Mouse (Mus musculus) ES-E14 (cell line): ENCODE measurements around the gene Prdm4.

ENCODE experiments used
- CHD2 ChIP-seq: IDR thresholded peaks from 2 replicates; pipeline ENCODE4 v1.6.1; 2014; ENCODE audit warnings: mild to moderate bottlenecking, low read depth, low read length, inconsistent platforms
- HCFC1 ChIP-seq: IDR thresholded peaks from 2 replicates; pipeline ENCODE4 v1.6.1; 2012; ENCODE audit warnings: low read length, inconsistent platforms, borderline replicate concordance; ENCODE audit not compliant: insufficient read depth
- MAFK ChIP-seq: IDR thresholded peaks from 2 replicates; pipeline ENCODE4 v1.6.1; 2014; ENCODE audit warnings: mild to moderate bottlenecking, low read depth, low read length, inconsistent platforms; ENCODE audit not compliant: insufficient read depth
- ZNF384 ChIP-seq: IDR thresholded peaks from 2 replicates; pipeline ENCODE4 v1.6.1; 2012; ENCODE audit warnings: low read depth, low read length, inconsistent platforms

GRCm38 (mm10) chr10:85951765-85952443 lies 35.0 kb upstream of the Prdm4 start:
- TF ChIP-seq HCFC1 (no peak), MAFK (no peak), CHD2 (no peak), ZNF384 (no peak)
